Mouse (Mus musculus) liver, embryonic 13.5 days (tissue): ENCODE measurements at regions not wholly inside any gene's neighbourhood (a gene's known extent, or its start where the extent isn't known, plus 50 kb on each side); places are given as distances from the start of the nearest gene placed in this dataset. TPM values are rescaled to one million over a fixed set of nuclear protein-coding genes. Genes with fewer than 3 reads are reported as not detected.

Source experiments
- ATAC-seq: fragments of 200-750 bp; cut with Nextera tagmentation; 2 replicates; pipeline ENCODE4 v1.8.0; 2017; ENCODE audit warnings: low read depth, mild to moderate bottlenecking, moderate number of reproducible peaks, moderate library complexity
- DNase-seq: peaks from one replicate; pipeline ENCODE4 v3.0.0; 2022
- H3K27ac ChIP-seq: fragments of 300-500 bp; sonication (generic); 2 replicates; pipeline ENCODE4 v1.5.1; 2015; ENCODE audit warnings: moderate library complexity, mild to moderate bottlenecking, inconsistent platforms
- H3K27me3 ChIP-seq: fragments of 300-500 bp; sonication (generic); 2 replicates; pipeline ENCODE4 v1.6.1; 2015; ENCODE audit warnings: mild to moderate bottlenecking, inconsistent platforms
- H3K36me3 ChIP-seq: fragments of 300-500 bp; sonication (generic); 2 replicates; pipeline ENCODE4 v1.6.1; 2015; ENCODE audit warnings: mild to moderate bottlenecking, inconsistent platforms
- H3K4me1 ChIP-seq: fragments of 300-500 bp; sonication (generic); replicated peaks from 2 replicates; pipeline ENCODE4 v1.6.1; 2015; ENCODE audit warnings: inconsistent platforms
- H3K4me2 ChIP-seq: fragments of 300-500 bp; sonication (generic); 2 replicates; pipeline ENCODE4 v1.6.1; 2015; ENCODE audit warnings: inconsistent platforms, mild to moderate bottlenecking, moderate library complexity
- H3K4me3 ChIP-seq: fragments of 300-500 bp; sonication (generic); replicated peaks from 2 replicates; pipeline ENCODE4 v1.5.1; 2015; ENCODE audit warnings: mild to moderate bottlenecking, inconsistent platforms
- H3K9ac ChIP-seq: fragments of 300-500 bp; sonication (generic); 2 replicates; pipeline ENCODE4 v1.6.1; 2015; ENCODE audit warnings: mild to moderate bottlenecking, inconsistent platforms
- H3K9me3 ChIP-seq: fragments of 300-500 bp; sonication (generic); replicated peaks from 2 replicates; pipeline ENCODE4 v1.6.1; 2016; ENCODE audit warnings: inconsistent platforms
- WGBS: fragments of 180-500 bp; shearing (Covaris S2); methylation state at CpG from one replicate; pipeline ENCODE4 v1.1.7; 2015; ENCODE audit not compliant: insufficient replicate concordance; 5-methylcytosine and 5-hydroxymethylcytosine counted together
- microRNA-seq: library from miRNA; unstranded; fragments of <30 nt; microRNA quantifications from one replicate; pipeline ENCODE4, GENCODE M21; 2016

DNA sequence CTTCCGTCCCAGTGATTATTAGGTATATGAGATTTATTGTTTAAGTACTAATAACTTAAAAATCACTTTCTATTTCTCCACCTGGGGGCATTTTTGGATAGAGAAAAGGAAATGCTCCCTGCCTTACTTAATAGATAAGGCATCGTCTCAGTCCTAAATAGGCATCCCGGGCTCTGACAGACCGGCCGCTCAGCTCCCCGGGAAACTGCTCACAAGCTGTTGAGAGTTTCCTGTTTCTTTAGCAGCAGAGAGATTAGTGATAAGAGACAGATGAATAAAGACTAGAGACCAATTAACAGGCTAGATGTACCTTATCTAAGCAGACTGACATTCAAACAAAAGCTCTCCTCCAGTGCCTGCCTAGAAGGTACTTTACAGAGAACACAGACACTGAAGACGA lies 148.4 kb downstream of the Slc15a5 start:
- Histone ChIP-seq H3K4me1 (no peaks in the 10 kb centered on the region), H3K4me2 (0 out of 2 replicates have a peak overlapping the region, but pooled peaks have one; percentile 6), H3K27me3 (no peaks in the 10 kb centered on the region), H3K4me3 (no peak overlapping the region), H3K9me3 (no peaks in the 10 kb centered on the region), H3K36me3 (no peaks in the 10 kb centered on the region), H3K27ac (no peak overlapping the region), H3K9ac (no peak overlapping the region)
- no peak for DNase-seq
- WGBS = 13% methylated on average over 7 of the region's 7 CpGs
- ATAC-seq = no peak

- ATAC-seq = no peak
- Histone ChIP-seq H3K4me3 (no peak overlapping the region), H3K27ac (no peak overlapping the region), H3K4me2 (no peak overlapping the region), H3K9ac (no peak overlapping the region), H3K9me3 (no peaks in the 10 kb centered on the region), H3K36me3 (no peaks in the 10 kb centered on the region), H3K4me1 (no peaks in the 10 kb centered on the region), H3K27me3 (no peaks in the 10 kb centered on the region)
- DNase-seq = no peak
- 74% methylated on average over 4 of the region's 4 CpGs for WGBS
These were observed 156.4 kb downstream of the Slc15a5 start for GRCm38 (mm10) chr6:137923364-137923763.

GRCm38 (mm10) chr6:137918156-137918555 lies 161.6 kb downstream of the Slc15a5 start:
- ATAC-seq (no peak), DNase-seq (no peak)
- Histone ChIP-seq H3K27ac (no peak overlapping the region), H3K36me3 (no peaks in the 10 kb centered on the region), H3K9ac (no peak overlapping the region), H3K27me3 (no peaks in the 10 kb centered on the region), H3K4me3 (no peak overlapping the region), H3K9me3 (no peaks in the 10 kb centered on the region), H3K4me2 (no peak overlapping the region), H3K4me1 (no peaks in the 10 kb centered on the region)
- WGBS = 34% methylated on average over 4 of the region's 4 CpGs

GRCm38 (mm10) chr6:137907836-137908235 lies 153.5 kb downstream of the Dera start:
- no peak for DNase-seq
- Histone ChIP-seq H3K9ac (no peak overlapping the region), H3K4me2 (no peak overlapping the region), H3K36me3 (no peaks in the 10 kb centered on the region), H3K4me1 (no peaks in the 10 kb centered on the region), H3K9me3 (0 out of 2 replicates have a peak, but pooled peaks cover 2% of the 10 kb centered on the region), H3K27ac (no peak overlapping the region), H3K27me3 (no peaks in the 10 kb centered on the region), H3K4me3 (no peak overlapping the region)
- WGBS = 55% methylated on average over 4 of the region's 4 CpGs
- ATAC-seq = no peak

Small RNAs in the stretch of these regions (microRNA-seq; reads per million reads assigned to microRNA genes)
- gene Gm24308 = not detected
